Mouse (Mus musculus) kidney, embryonic 16.5 days (tissue): ENCODE data around the gene Rnase10. TPM values are rescaled to one million over a fixed set of nuclear protein-coding genes. Genes with fewer than 3 reads are reported as not detected.
"Not testable (repeated sequence)": the region's sequence is repeated elsewhere in the genome, so short reads cannot be mapped to it uniquely, and the experiment has no call there.

Experiments used
- ATAC-seq: fragments of 200-750 bp; cut with Nextera tagmentation; 2 replicates; pipeline ENCODE4 v1.8.0; 2017; ENCODE audit warnings: moderate TSS enrichment; ENCODE audit not compliant: low FRiP score, low TSS enrichment
- H3K27ac ChIP-seq: fragments of 300-500 bp; sonication (generic); 2 replicates; pipeline ENCODE4 v1.5.1; 2014; ENCODE audit warnings: low read length
- H3K27me3 ChIP-seq: fragments of 300-500 bp; sonication (generic); 2 replicates; pipeline ENCODE4 v1.6.1; 2014; ENCODE audit warnings: low read length, control low read depth, mixed read lengths; ENCODE audit not compliant: insufficient read depth
- H3K36me3 ChIP-seq: fragments of 300-500 bp; sonication (generic); 2 replicates; pipeline ENCODE4 v1.6.1; 2014; ENCODE audit warnings: low read length, control low read depth, mixed read lengths; ENCODE audit not compliant: insufficient read depth
- H3K4me1 ChIP-seq: fragments of 300-500 bp; sonication (generic); 2 replicates; pipeline ENCODE4 v1.6.1; 2014; ENCODE audit warnings: low read length, control low read depth, mixed read lengths; ENCODE audit not compliant: insufficient read depth
- H3K4me2 ChIP-seq: fragments of 300-500 bp; sonication (generic); replicated peaks from 2 replicates; pipeline ENCODE4 v1.6.1; 2014; ENCODE audit warnings: low read depth, low read length
- H3K4me3 ChIP-seq: fragments of 300-500 bp; sonication (generic); 2 replicates; pipeline ENCODE4 v1.5.1; 2014; ENCODE audit warnings: mild to moderate bottlenecking, low read length
- H3K9ac ChIP-seq: fragments of 300-500 bp; sonication (generic); replicated peaks from 2 replicates; pipeline ENCODE4 v1.6.1; 2014; ENCODE audit warnings: low read length
- H3K9me3 ChIP-seq: fragments of 300-500 bp; sonication (generic); 2 replicates; pipeline ENCODE4 v1.6.1; 2016; ENCODE audit warnings: low read length, control low read depth
- WGBS: fragments of 180-500 bp; shearing (Covaris S2); extraction: QIAGEN DNeasy Blood & Tissue Kit; methylation state at CpG from one replicate; pipeline ENCODE4 v1.1.7; 2014; 5-methylcytosine and 5-hydroxymethylcytosine counted together
- polyA plus RNA-seq: library from polyadenylated mRNA; unstranded; fragments of >200 nt; fragmentation: Nextera tagmentation; extraction: Ambion mirVana; gene quantifications from 2 replicates; pipeline ENCODE4 v1.2.1, GENCODE M21; 2015

The Rnase10 gene
- polyA plus RNA-seq, result not detected in 2 replicates

DNA sequence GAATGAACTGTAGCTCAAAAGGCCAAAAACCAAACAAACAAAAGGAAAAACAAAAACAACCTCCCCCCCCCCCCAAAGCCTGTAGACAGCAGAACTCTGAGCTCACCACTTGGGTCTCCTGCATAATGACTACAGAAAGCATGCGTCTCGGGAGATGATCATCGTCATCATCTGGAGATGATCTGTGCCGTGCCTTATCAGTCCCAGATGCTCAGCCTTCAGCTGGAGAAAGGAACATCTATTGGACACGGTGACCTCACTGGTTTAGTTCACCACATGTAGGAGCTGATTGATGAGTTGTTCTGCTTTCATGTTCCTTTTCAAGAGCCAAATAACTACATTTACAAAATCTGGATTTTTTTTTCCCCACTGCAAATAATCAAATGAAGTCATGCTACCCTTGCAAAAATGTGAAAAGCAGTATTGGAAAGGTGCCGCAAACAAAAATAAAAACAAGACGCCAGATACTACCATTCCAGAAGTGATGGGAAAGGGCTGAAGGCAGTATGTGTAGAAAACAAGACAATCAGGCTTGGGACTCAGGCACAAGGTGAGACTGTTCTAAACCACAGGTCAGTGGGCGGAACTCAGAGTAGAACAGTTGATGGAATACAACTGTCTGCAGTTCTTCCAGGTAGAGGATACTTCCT, at the start of gene Rnase10:
TSS of gene Rnase10 (plus strand) at position 600 of the 650 bp plus-strand sequence.
- no peak for ATAC-seq
- Histone ChIP-seq H3K4me2 (no peak within 1 kb of the TSS), H3K9me3 (no peaks in the 10 kb centered on the region), H3K36me3 (no peaks in the 10 kb centered on the region), H3K27ac (peak within 1 kb of the TSS; percentile 47), H3K4me3 (no peak within 1 kb of the TSS), H3K4me1 (no peaks in the 10 kb centered on the region; the same call in 1 of the 2 replicates), H3K9ac (no peak within 1 kb of the TSS), H3K27me3 (no peaks in the 10 kb centered on the region)
- WGBS, result 88% methylated on average over 8 of the region's 8 CpGs

DNA sequence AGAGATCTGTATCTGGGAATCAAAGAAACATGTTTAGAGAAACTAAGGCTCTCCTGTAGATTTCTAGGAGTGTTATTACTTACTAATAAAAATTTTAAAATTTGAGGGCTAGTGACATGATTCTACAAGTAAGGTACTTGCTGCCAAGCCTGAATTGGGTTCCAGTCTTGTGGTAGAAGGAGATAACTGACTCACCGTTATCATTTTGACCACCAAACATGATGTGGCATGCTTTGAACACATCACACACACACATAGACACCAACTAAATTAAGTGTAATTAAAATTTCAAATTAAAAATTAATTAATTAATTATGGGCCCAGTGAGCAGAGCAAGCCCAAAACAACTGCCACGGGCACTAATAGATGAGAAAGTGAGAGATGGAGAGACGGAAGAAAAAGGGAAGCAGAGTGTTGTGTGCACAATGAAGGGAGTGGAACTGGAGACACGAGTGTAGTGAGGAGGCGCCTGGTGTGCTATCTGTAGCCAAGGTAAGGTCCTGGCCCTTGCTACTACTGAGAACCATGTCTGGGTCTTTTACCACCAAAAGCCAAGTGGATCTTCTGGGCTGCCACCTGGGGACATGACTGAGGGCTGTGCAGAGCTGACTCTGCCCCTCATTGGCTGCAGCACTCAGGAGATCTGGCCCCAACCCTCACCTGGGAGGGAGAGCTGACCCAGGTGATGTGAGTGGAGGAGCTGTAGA, 49.1 kb upstream of the Rnase10 start:
- not testable (repeated sequence) for H3K4me3 ChIP-seq, H3K4me2 ChIP-seq, H3K27me3 ChIP-seq, H3K9ac ChIP-seq, H3K36me3 ChIP-seq, ATAC-seq, H3K27ac ChIP-seq, H3K9me3 ChIP-seq, H3K4me1 ChIP-seq
- WGBS, result 92% methylated on average over 5 of the region's 5 CpGs

DNA sequence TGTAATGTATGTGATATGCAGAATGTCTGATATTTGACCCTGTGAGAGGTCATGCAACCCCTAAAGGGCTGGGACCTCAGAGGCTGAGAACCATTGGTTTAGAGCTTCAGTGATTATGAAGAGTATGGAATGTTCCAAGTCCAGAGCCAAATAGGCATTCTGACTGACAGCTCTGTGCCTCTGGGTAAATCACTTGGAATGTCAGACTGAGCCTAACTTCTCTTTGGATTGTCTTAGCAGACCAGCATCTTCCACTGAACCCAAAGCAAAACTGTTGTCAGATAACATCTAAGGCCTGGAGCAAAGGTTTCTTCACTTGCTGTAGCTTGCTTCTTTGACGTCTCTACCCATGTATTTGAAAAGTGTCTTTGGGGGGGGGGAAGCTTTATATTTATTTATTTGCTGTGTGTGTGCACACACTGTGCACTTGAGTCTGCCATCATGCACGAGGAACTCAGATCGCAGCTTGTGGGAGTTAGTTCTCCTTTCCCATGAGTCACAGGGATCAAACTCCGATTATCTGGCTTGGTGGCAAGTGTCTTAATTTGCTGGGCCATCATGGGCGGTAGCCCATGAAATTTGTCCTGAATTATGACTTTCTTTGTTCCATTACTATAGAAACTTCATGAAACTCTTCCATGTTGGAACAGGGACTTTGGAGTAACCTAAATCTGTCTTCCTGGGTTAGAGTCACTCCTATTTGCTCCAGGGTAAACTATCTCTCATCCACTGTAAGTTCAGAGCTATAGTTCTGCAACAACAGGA, 39.2 kb upstream of the Rnase10 start:
- Histone ChIP-seq H3K27ac (no peak overlapping the region), H3K9ac (no peak overlapping the region), H3K9me3 (no peaks in the 10 kb centered on the region), H3K4me1 (no peaks in the 10 kb centered on the region), H3K4me2 (no peak overlapping the region), H3K36me3 (no peaks in the 10 kb centered on the region), H3K4me3 (no peak overlapping the region), H3K27me3 (no peaks in the 10 kb centered on the region)
- WGBS, result 62% methylated on average over 5 of the region's 5 CpGs
- no peak for ATAC-seq

GRCm38 (mm10) chr14:50969041-50969440, 38.5 kb upstream of the Rnase10 start:
- Histone ChIP-seq H3K4me2 (no peak overlapping the region), H3K9ac (no peak overlapping the region), H3K27me3 (no peaks in the 10 kb centered on the region), H3K9me3 (no peaks in the 10 kb centered on the region), H3K27ac (no peak overlapping the region), H3K4me3 (no peak overlapping the region), H3K4me1 (no peaks in the 10 kb centered on the region), H3K36me3 (no peaks in the 10 kb centered on the region)
- WGBS, result 29% methylated on average over 1 of the region's 1 CpGs
- no peak for ATAC-seq

DNA sequence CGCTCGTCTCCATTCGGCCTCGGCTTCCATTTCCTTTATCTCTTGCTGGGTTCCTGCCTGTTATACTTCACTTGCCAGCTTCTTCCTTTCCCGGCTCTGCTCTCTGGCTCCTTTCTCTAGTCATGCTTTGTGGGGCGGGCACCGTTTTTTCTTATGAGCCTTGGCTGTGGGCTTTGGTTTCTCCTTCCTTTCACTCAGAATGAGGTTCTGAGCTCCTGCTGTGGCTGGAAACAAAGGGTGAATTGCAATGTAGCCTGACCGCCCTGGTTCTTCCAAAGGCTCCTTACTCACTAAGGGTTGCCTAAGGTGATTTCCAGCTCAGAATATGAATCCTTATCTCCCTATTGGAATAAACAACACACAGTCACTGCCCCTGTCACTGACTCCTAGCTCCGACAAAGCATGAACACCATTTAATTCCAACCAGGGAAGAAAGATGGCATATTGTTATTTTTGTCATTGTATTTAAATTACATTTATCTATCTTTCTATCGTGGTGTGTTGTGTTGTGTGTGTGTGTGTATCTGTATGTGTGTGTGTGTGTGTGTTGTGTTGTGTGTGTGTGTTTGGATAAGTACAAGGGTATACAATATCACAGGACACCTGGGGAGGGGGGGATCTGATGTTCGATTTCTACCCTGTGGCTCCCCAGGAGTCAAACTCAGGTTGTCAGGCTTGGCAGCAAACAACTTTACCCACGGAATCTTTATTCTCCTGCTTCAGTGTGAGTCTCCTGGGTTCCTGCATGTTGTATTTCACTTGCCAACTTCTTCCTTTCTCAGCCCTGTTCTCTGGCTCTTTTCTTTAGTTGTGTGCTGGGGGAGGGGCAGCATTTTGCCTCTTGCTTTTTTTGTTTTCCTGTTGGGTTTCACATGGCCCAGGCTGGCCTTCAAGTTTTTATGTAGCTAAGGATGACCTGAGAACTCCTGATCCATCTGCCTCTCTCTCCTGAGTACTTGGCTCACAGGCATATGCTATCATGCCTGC, 37.7 kb upstream of the Rnase10 start:
- Histone ChIP-seq H3K9ac (0 out of 2 replicates have a peak overlapping the region, but pooled peaks have one; percentile 12), H3K9me3 (no peaks in the 10 kb centered on the region), H3K4me1 (no peaks in the 10 kb centered on the region), H3K27ac (no peak overlapping the region), H3K27me3 (no peaks in the 10 kb centered on the region), H3K4me3 (no peak overlapping the region), H3K36me3 (no peaks in the 10 kb centered on the region), H3K4me2 (no peak overlapping the region)
- ATAC-seq, result no peak
- WGBS, result 42% methylated on average over 12 of the region's 12 CpGs

DNA sequence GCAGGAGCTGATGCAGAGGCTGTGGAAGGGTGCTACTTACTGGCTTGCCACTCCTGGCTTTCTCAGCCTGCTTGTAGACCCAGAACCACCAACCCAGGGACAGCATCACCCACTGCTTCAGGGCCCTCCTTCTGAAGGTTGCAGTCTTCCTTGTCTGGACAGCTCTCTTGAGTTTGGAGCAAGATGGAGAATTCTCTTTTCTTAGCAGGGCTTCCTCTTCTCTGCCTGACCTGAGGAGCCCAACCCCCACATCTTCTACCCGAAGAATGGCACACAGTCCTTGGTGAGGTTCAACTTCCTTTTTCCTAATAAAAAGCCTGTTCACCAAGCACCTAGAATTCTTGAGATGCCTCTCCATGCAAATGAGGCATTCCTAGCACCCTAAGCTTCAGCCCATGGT, 36.7 kb upstream of the Rnase10 start:
- no peaks in the 10 kb centered on the region for H3K4me1 ChIP-seq
- no peak for ATAC-seq
- H3K36me3 ChIP-seq, result no peaks in the 10 kb centered on the region
- WGBS, result 47% methylated on average over 1 of the region's 1 CpGs
- no peak overlapping the region for H3K9ac ChIP-seq
- no peak overlapping the region for H3K27ac ChIP-seq
- no peak overlapping the region for H3K4me2 ChIP-seq
- H3K4me3 ChIP-seq, result no peak overlapping the region
- no peaks in the 10 kb centered on the region for H3K9me3 ChIP-seq
- no peaks in the 10 kb centered on the region for H3K27me3 ChIP-seq

DNA sequence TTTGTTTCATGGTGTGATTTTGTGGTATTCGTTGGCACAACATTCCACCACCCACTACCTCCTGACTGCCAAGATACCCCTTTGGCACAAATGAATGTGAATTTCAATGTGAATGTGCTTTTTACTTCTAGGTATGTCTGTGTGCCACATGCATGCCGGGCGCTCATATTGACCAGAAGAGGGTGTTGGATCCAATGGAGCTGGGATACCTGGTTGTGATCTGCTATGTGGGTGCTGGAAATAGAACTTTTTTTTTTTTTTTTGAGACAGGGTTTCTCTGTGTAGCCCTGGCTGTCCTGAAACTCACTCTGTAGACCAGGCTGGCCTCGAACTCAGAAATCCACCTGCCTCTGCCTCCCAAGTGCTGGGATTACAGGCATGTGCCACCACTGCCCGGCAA, 34.5 kb upstream of the Rnase10 start:
- 92% methylated on average over 5 of the region's 5 CpGs for WGBS
- not testable (repeated sequence) for H3K9ac ChIP-seq, H3K4me2 ChIP-seq, H3K4me1 ChIP-seq, H3K36me3 ChIP-seq, H3K9me3 ChIP-seq, ATAC-seq, H3K27me3 ChIP-seq, H3K4me3 ChIP-seq, H3K27ac ChIP-seq

- Histone ChIP-seq H3K9me3 (no peaks in the 10 kb centered on the region), H3K36me3 (no peaks in the 10 kb centered on the region), H3K27me3 (no peaks in the 10 kb centered on the region), H3K27ac (no peak overlapping the region), H3K4me3 (no peak overlapping the region), H3K4me2 (no peak overlapping the region), H3K9ac (no peak overlapping the region), H3K4me1 (peaks cover 5% of the 10 kb centered on the region; the same call in 1 of the 2 replicates)
- WGBS, result 37% methylated on average over 4 of the region's 4 CpGs
- no peak for ATAC-seq
These were observed 33.9 kb upstream of the Rnase10 start for GRCm38 (mm10) chr14:50973700-50974099.

DNA sequence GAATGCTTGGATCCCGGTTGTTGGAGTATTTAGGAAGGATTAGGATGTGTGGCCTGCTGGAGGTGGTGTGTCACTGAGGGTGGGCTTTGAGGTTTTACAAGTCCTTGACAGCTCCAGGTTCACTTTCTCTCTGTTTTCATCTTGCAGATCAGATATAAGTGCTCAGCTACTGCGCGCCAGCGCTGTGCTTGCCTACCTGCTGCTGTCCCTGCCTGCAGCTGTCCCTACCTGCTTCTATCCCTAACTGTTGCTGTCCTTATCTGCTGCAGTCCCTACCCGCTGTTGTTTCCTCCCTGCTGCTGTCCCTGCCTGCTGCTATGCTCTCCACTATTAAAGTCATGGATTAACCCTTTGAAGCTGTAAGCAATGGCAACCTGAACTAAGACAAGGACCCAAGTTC, 32.5 kb upstream of the Rnase10 start:
- Histone ChIP-seq H3K4me2 (no peak overlapping the region), H3K27me3 (no peaks in the 10 kb centered on the region), H3K9me3 (no peaks in the 10 kb centered on the region), H3K4me3 (no peak overlapping the region), H3K4me1 (peaks cover 8% of the 10 kb centered on the region; the same call in 1 of the 2 replicates), H3K27ac (no peak overlapping the region), H3K9ac (no peak overlapping the region), H3K36me3 (no peaks in the 10 kb centered on the region)
- 64% methylated on average over 5 of the region's 5 CpGs for WGBS
- ATAC-seq, result no peak
